Mouse (Mus musculus) brain, embryonic 14.5 days (tissue): ENCODE measurements at regions not wholly inside any gene's neighbourhood (a gene's known extent, or its start where the extent isn't known, plus 50 kb on each side); places are given as distances from the start of the nearest gene placed in this dataset.

Experiments
- CTCF ChIP-seq: fragments of 200-500 bp; IDR thresholded peaks from 2 replicates; pipeline ENCODE4 v1.5.1; 2012; ENCODE audit warnings: inconsistent platforms, mild to moderate bottlenecking, moderate library complexity, borderline replicate concordance; ENCODE audit not compliant: insufficient read depth, insufficient read length; ENCODE audit errors: extremely low read depth
- POLR2A ChIP-seq: fragments of 200-500 bp; IDR thresholded peaks from 2 replicates; pipeline ENCODE4 v1.6.1; 2012; ENCODE audit warnings: mild to moderate bottlenecking, inconsistent platforms, borderline replicate concordance; ENCODE audit not compliant: poor library complexity, insufficient read depth, insufficient read length, severe bottlenecking; ENCODE audit errors: extremely low read depth

DNA sequence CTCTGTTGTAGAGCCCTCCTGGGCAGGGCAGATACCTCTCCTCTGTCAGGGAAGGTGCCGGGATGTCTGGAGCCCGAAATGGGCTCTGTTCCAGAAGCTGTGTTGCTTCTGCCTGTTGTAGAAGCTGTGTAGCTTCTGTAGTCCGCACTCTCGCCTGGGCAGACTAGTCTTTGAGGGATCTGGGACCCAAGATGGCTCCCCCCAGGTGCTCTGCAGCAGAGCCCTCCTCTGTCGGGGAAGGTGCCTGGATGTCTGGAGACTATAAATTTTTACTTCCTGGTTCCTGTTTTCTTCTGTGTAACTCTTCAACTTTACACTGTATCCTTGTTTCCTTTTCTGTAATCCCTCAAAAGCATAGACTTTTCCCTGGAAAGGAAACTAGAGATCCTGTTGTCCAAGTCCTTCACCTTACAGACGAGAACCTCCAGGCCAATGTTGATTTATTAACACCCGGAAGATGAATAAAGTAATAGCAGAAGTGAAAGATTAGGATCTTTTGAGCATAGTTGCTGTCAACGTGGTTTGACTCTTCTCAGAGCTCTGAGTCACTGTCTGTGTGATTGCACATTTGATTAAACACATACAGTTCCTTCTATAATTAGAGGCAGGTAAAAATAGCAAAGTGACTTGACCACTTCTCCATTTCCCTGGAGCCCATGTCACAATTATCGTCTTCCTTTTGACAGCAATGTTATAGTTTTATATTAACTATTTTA lies 202.2 kb upstream of the Ptger4 start:
- no peak for TF ChIP-seq POLR2A
- TF ChIP-seq CTCF = no peak
